Mouse (Mus musculus): ENCODE data around the gene Klf11. TPM values are rescaled to one million over a fixed set of nuclear protein-coding genes. Genes with fewer than 3 reads are reported as not detected.
A peak's percentile ranks its signal among the peaks of the same experiment; 100 is the strongest.

The Klf11 gene
- polyA plus RNA-seq, 1 experiment from 2014 or later = 16.8 TPM

DNA sequence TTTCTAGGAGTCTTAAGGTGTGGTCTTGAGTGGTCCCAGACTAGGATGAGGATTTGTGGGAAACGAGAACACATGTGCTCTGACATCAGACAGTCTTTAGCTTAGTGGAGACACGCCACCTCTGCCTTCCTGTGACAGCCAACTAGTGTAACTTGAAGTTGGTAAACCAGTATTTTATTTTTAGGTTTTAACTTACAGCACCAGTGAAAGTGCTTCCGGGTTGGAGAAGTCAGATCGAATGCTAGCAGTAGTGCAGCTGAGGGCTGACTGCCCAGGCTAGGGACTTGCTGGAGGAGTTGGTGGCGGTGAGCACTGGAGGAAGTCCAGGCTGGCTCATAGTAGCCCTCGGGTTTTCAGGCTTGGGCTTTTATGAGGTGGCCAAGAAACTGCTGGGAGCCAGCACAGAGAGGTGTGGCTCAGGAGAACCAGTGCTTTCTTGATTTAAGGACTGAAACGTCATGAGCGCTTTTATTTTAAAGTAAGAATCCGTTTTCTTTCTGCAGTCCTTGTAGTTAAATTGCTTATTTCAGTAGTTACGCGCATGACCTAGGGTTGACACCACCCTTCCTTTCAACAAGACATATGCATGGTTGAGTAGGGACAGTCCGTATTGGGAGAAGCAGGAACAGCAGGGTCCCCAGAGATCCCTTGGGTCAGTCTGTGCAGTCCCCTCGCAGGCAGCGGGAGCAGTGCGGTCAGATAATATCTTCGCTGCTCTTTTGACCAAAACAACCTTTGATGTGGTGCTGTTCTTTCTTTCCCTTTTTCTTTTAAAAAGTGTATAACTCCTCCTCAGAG, 3.2 kb downstream of the Klf11 start:
- peaks cover 82% of the 10 kb centered on the region for H3K4me1 ChIP-seq
- ATAC-seq (ENCODE audit: extremely low read depth, insufficient number of reproducible peaks, low FRiP score, low TSS enrichment) = no peak
- H3K9ac ChIP-seq = 0 out of 2 replicates have a peak overlapping the region, but pooled peaks have one; percentile 3
- H3K4me2 ChIP-seq = no peak overlapping the region
- peaks cover 61% of the 10 kb centered on the region for H3K36me3 ChIP-seq
- no peaks in the 10 kb centered on the region for H3K27me3 ChIP-seq (replicated peaks)
- H3K9me3 ChIP-seq = no peaks in the 10 kb centered on the region
- 86% methylated on average over 16 of the region's 16 CpGs for WGBS
- no peak overlapping the region for H3K27ac ChIP-seq (replicated peaks)
- H3K4me3 ChIP-seq = no peak overlapping the region

DNA sequence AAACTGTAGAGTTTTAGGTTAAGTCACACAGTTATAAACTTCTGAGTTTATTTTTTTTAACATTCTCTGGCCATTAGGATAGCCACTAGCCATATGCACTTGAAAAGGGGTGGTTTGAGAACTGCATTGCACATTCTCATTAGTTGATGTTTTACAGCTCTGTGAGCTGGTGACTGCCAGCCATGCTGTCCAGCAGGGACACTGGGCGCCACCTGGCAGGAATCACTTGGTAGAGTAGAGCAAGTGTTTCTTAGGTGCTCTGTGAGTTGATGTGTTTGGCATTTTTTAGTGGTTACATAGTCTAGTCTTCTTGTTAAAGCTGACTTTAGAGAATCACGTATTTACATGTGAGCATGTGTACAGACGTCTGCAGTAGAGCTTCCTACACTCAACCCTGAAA, 5.4 kb downstream of the Klf11 start:
- ATAC-seq (ENCODE audit: extremely low read depth, insufficient number of reproducible peaks, low FRiP score, low TSS enrichment) = no peak
- Histone ChIP-seq H3K4me3 (no peak overlapping the region), H3K27ac (replicated peaks) (no peak overlapping the region), H3K27me3 (replicated peaks) (no peaks in the 10 kb centered on the region), H3K4me1 (peaks cover 76% of the 10 kb centered on the region), H3K4me2 (peak overlapping the region; percentile 20; the same call in 1 of the 2 replicates), H3K9ac (peak overlapping the region; percentile 38), H3K9me3 (no peaks in the 10 kb centered on the region), H3K36me3 (peaks cover 79% of the 10 kb centered on the region)
- 68% methylated on average over 3 of the region's 3 CpGs for WGBS

DNA sequence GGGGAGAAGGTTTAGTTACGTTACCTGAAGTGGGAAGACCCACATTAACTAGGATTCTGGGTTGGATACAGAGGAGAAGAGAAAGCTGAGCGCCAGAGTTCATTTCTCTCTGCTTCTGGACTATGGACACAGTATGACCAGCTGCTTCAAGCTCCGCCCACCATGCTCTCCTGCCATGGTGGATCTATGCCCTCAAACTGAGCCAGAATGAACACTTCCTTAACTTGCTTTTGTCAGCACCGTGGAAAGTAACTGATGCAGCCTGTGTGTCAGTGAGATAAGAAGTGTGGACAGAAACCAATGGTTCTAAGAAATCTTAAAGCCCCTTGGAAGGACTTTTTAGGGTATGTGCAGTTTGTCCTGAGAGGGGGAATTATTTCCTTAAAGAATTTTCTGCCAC, 7.9 kb downstream of the Klf11 start:
- Histone ChIP-seq H3K9ac (no peak overlapping the region), H3K27ac (replicated peaks) (no peak overlapping the region), H3K9me3 (no peaks in the 10 kb centered on the region), H3K4me3 (no peak overlapping the region), H3K4me2 (no peak overlapping the region), H3K36me3 (peaks cover 94% of the 10 kb centered on the region), H3K4me1 (peaks cover 54% of the 10 kb centered on the region), H3K27me3 (replicated peaks) (no peaks in the 10 kb centered on the region)
- WGBS = 65% methylated on average over 4 of the region's 4 CpGs
- ATAC-seq (ENCODE audit: extremely low read depth, insufficient number of reproducible peaks, low FRiP score, low TSS enrichment) = no peak

DNA sequence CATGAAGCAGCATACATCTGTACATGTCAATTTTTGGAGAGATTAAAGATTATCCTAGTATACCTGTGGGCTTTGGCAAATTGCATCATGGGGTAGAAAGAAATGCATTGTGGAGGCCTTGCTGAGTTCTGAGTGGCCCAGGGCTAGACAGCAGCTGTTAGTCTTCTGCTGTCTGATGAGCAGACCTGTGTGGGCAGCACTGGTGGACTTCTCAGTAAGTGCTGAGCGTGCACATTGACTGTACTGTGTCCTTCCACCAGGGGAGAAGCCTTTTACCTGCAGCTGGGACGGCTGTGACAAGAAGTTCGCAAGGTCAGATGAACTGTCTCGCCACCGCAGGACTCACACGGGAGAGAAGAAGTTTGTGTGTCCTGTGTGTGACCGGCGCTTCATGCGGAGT, 8.8 kb downstream of the Klf11 start:
- Histone ChIP-seq H3K9ac (no peak overlapping the region), H3K36me3 (peaks cover 92% of the 10 kb centered on the region), H3K4me2 (no peak overlapping the region), H3K27ac (replicated peaks) (no peak overlapping the region), H3K9me3 (no peaks in the 10 kb centered on the region), H3K4me3 (no peak overlapping the region), H3K27me3 (replicated peaks) (no peaks in the 10 kb centered on the region), H3K4me1 (peaks cover 45% of the 10 kb centered on the region)
- ATAC-seq (ENCODE audit: extremely low read depth, insufficient number of reproducible peaks, low FRiP score, low TSS enrichment) = no peak
- WGBS = 90% methylated on average over 9 of the region's 9 CpGs

DNA sequence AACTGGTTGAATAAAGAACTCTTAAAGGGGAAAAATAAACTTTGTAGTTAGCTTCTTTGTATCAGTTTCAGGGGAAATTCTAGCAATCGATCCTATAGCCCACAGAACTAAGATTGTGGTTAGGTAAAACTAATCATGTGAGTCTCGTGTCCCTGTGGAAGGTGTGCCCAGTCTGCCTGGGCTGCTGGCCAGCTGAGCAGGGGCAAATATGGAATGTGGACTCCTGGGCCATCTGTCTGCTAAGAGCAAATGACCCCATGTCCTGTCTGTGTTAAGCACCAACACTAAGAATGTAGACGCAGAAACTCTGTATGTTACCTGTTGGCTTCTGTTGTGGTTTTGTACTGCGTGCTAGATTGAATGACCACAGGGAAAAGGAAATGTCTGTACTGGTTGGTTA, 10.0 kb downstream of the Klf11 start:
- Histone ChIP-seq H3K9me3 (no peaks in the 10 kb centered on the region), H3K9ac (no peak overlapping the region), H3K27ac (replicated peaks) (no peak overlapping the region), H3K4me1 (peaks cover 35% of the 10 kb centered on the region), H3K27me3 (replicated peaks) (no peaks in the 10 kb centered on the region), H3K4me2 (no peak overlapping the region), H3K4me3 (no peak overlapping the region), H3K36me3 (peaks cover 80% of the 10 kb centered on the region)
- no peak for ATAC-seq (ENCODE audit: extremely low read depth, insufficient number of reproducible peaks, low FRiP score, low TSS enrichment)
- 63% methylated on average over 4 of the region's 4 CpGs for WGBS

DNA sequence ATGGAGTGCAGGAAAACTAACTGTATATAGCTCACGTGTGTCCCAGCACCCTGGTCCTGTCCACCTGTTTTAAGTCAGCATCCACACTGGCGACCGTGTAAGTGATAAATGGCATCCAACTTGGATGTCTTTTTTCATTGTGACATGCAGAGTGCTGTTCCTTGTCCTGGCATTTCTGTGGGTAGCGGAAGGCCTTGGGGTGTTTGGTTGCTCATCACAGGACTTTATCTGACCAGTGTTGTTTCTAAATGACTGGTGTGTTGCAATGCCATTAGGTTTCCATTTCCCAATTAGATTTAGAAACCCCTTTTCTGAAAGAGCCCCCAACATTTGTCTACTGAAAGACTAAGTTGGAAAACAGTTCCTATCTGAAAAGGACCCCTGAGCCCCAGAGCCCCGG, 11.1 kb downstream of the Klf11 start:
- Histone ChIP-seq H3K9me3 (no peaks in the 10 kb centered on the region), H3K27ac (replicated peaks) (no peak overlapping the region), H3K4me1 (peaks cover 25% of the 10 kb centered on the region), H3K27me3 (replicated peaks) (no peaks in the 10 kb centered on the region), H3K9ac (no peak overlapping the region), H3K4me3 (no peak overlapping the region), H3K36me3 (peaks cover 73% of the 10 kb centered on the region), H3K4me2 (no peak overlapping the region)
- ATAC-seq (ENCODE audit: extremely low read depth, insufficient number of reproducible peaks, low FRiP score, low TSS enrichment) = no peak
- 87% methylated on average over 5 of the region's 5 CpGs for WGBS

DNA sequence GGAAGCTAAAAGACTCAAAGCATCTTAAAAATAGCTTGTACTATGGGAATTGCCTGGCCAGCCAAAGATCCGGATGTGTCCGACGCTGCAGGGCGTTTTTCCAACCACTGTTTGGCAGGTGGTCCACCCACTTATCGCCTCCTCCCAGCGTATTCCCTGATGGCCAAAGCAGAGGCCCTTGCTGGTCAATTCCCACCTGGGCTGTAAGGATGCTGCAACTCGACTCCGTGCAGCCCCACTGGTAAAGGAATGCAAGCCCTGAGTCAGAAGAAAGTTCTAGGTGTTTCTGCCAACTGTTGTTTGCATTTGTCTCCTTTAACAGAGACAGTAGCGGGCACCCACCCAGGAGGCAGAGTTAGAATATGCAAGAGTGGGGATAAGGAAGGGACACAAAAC, 29.0 kb downstream of the Klf11 start:
- peak overlapping the region; percentile 83 for H3K9ac ChIP-seq
- H3K4me3 ChIP-seq = peak overlapping the region; percentile 65
- peaks cover 58% of the 10 kb centered on the region for H3K27me3 ChIP-seq (replicated peaks)
- H3K9me3 ChIP-seq = no peaks in the 10 kb centered on the region
- peak overlapping the region; percentile 94 for H3K4me2 ChIP-seq
- peaks cover 32% of the 10 kb centered on the region for H3K4me1 ChIP-seq
- H3K27ac ChIP-seq (replicated peaks) = no peak overlapping the region
- no peaks in the 10 kb centered on the region for H3K36me3 ChIP-seq
- WGBS = 20% methylated on average over 9 of the region's 9 CpGs
- no peak for ATAC-seq (ENCODE audit: extremely low read depth, insufficient number of reproducible peaks, low FRiP score, low TSS enrichment)

DNA sequence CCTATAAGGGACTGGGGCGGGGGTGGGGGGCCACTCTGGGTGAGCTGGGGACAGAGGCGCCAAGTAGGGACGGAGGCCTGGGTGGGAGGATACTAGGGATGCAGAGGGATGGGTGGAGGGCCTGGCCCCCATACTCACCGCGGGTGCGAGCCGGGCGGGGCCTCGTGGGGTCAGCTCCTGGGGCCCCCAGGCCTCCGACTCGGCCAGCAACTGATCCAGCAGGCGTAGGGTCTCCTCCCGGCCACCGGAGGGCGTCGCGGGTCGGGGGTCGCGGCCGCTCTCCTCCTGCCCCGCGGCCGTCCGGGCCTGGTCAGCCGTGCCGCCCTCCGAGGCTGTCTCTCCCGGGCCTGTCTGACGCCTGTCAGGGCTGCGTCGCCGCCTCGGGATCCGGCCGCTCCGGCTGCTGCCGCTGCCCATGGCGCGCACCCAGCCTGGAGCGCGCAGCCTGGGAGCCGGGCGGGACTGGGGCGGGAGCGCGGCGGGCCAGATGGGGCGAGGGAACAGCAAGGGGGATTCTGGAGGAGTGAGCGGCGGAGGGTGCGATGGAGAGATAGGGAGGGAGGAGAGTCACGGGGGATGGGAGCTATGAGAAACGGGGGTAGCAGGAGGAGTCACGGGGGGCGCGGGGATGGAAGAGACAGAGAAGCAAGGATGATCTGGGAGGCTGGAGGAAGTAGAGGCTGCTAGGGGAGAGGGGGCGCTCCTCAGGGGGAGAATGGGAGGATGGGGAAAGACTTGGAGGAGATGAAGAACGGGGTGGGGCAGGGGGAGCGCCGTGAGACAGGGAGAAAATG, 29.6 kb downstream of the Klf11 start:
- peaks cover 62% of the 10 kb centered on the region for H3K27me3 ChIP-seq (replicated peaks)
- H3K27ac ChIP-seq (replicated peaks) = no peak overlapping the region
- H3K4me3 ChIP-seq = peak overlapping the region; percentile 65
- peak overlapping the region; percentile 83 for H3K9ac ChIP-seq
- H3K4me1 ChIP-seq = peaks cover 32% of the 10 kb centered on the region
- no peak for ATAC-seq (ENCODE audit: extremely low read depth, insufficient number of reproducible peaks, low FRiP score, low TSS enrichment)
- H3K9me3 ChIP-seq = no peaks in the 10 kb centered on the region
- 1% methylated on average over 53 of the region's 61 CpGs for WGBS
- H3K4me2 ChIP-seq = peak overlapping the region; percentile 94
- no peaks in the 10 kb centered on the region for H3K36me3 ChIP-seq

DNA sequence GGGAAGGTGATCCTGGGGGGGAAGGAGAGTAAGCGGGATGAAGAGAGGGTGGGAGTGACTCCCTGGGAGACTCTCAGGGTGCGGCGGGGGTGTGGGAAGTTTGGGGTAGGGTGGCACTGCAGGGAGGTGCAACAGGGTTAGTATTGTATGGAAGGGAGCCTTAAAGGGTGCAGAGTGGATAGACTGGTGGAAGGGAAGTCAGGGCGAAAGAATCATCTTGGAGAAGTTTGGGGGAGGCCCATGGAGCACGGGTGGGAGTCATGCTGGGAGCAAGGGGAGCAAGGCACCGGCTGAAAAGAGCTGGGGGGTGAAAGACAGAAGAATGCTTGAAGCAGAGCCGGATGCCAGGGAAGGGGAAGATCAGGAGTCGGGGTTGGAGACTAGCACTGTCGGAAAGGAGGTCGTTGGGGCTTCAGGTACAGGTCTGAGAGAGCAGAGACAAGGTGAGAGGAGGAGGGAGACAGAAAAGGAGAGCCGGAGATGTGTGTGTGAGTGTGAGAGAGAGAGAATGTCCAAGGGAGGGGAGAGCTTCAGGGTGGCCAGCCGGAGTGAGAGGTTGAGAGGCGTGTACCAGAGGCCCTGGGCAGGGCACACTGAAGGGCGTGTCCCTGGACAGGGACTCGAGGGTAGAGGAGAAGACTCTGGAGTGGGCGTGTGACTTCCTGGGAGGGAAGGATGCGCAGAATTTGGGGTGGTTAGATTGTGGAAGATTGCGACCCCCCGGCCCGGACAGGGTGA, 30.4 kb downstream of the Klf11 start, which contains the start of gene Cys1:
Gene Cys1 (minus strand): TSS at position 528 of the 738 bp plus-strand sequence.
- Histone ChIP-seq H3K9ac (peak within 1 kb of the TSS; percentile 83), H3K4me3 (peak within 1 kb of the TSS; percentile 65), H3K27me3 (replicated peaks) (peaks cover 68% of the 10 kb centered on the region), H3K36me3 (no peaks in the 10 kb centered on the region), H3K4me2 (peak within 1 kb of the TSS; percentile 94), H3K9me3 (no peaks in the 10 kb centered on the region), H3K27ac (replicated peaks) (peak within 1 kb of the TSS; percentile 40), H3K4me1 (peaks cover 32% of the 10 kb centered on the region)
- ATAC-seq (ENCODE audit: extremely low read depth, insufficient number of reproducible peaks, low FRiP score, low TSS enrichment) = peak; percentile 56; the same call in 1 of the 2 replicates
- WGBS = 3% methylated on average over 20 of the region's 20 CpGs

DNA sequence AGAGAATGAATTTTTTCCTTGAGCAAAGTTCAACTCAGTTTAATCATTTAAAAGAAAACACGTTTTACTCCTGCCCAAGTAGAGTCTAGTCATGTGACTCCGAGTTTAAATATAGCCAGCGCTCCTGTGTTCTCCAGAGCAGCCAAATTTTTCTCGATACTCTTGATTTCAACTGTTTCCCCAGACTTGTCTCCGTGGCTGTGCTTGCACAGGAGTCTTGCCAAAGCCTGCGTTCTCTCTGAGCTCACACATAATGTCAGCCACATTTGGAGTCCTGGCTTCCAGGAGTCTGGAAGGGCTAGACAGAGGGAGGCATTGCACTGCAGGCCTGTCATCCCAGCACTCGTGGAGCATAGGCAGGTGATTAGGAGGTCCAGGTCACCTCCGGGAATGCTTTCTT, 31.5 kb downstream of the Klf11 start:
- H3K36me3 ChIP-seq = no peaks in the 10 kb centered on the region

DNA sequence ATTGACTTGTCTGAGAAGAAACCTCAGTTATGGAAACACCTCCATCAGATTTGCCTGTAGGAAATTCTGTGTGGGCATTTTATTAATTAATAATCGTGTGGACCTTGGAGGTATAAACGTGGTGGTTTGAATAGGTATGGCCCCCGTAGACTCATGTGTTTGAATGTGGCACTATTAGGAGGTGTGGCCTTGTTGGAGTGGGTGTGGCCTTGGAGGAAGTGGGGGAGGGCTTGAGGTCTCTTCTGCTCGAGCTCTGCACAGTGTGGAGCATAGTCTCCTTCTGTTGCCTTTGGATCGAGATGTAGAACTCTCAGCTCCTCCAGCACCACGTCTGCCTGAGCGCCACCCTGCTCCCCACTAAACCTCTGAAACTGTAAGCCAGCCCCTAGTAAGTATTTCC, 32.4 kb downstream of the Klf11 start:
- Histone ChIP-seq H3K27me3 (replicated peaks) (peaks cover 77% of the 10 kb centered on the region), H3K4me3 (no peak overlapping the region), H3K9me3 (no peaks in the 10 kb centered on the region), H3K27ac (replicated peaks) (peak overlapping the region; percentile 40; the same call in 1 of the 2 replicates), H3K4me1 (peaks cover 32% of the 10 kb centered on the region), H3K4me2 (no peak overlapping the region), H3K9ac (no peak overlapping the region), H3K36me3 (no peaks in the 10 kb centered on the region)
- ATAC-seq (ENCODE audit: extremely low read depth, insufficient number of reproducible peaks, low FRiP score, low TSS enrichment) = no peak
- WGBS = 70% methylated on average over 7 of the region's 7 CpGs

More for the DNA sequence above, 31.5 kb downstream of the Klf11 start:
- H3K27ac ChIP-seq (replicated peaks) = peak overlapping the region; percentile 40
- H3K9ac ChIP-seq = 0 out of 2 replicates have a peak overlapping the region, but pooled peaks have one; percentile 5
- H3K4me3 ChIP-seq = no peak overlapping the region
- peak overlapping the region; percentile 94 for H3K4me2 ChIP-seq
- no peak for ATAC-seq (ENCODE audit: extremely low read depth, insufficient number of reproducible peaks, low FRiP score, low TSS enrichment)
- H3K9me3 ChIP-seq = no peaks in the 10 kb centered on the region
- peaks cover 32% of the 10 kb centered on the region for H3K4me1 ChIP-seq
- H3K27me3 ChIP-seq (replicated peaks) = peaks cover 77% of the 10 kb centered on the region
- 31% methylated on average over 8 of the region's 8 CpGs for WGBS

Data from heart, embryonic 13.5 days (tissue).